Mouse (Mus musculus): Measurements from ENCODE around the gene Glcci1.

- no peak for TF ChIP-seq CTCF (IDR thresholded peaks at IDR 0.05)
- TF ChIP-seq EP300 (IDR thresholded peaks at IDR 0.05), result no peak
Measured at GRCm38 (mm10) chr6:8474316-8474715, 35.1 kb upstream of the Glcci1 start.
